Mouse (Mus musculus) right cerebral cortex, adult 2 months (tissue): ENCODE measurements at regions not wholly inside any gene's neighbourhood (a gene's known extent, or its start where the extent isn't known, plus 50 kb on each side); places are given as distances from the start of the nearest gene placed in this dataset.
A peak's percentile ranks its signal among the peaks of the same experiment; 100 is the strongest.

Source experiments
- DNase-seq, 2 experiments: peaks; one replicate each; pipeline ENCODE4 v3.0.0; 2021 to 2022; ENCODE audit warnings: low spot score in 2 of 2

DNA sequence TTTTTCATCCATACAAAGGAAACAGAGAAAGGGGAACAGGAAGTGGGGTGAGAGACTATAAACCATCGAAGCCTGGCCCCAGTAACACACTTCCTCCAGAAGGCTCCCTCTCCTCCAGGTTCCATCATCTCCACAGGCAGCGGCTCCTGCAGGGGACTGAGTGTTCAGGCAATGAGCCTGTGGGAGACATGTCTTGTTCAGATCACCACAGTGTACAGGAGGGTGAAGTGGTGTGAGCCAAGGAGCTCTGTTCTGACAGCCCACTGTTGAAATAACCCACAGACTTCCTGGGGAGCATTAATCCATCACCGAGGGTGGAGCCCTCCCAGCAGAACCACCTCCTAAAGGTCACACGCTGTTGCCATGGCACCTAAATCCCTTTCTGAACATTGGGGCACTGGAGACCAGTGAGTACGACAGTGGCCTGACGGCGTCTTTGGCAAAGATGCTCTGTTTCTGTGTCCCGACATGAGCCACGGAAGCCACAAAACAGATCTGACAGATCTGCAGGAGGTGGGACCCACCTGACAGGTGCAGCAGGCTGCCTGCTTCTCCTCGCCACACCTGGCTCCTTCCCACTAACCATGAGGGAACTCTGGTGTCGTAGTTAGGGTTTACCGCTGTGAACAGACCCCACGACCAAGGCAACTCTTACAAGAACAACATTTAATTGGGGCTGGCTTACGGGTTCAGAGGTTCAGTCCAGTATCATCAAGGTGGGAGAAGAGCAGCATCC lies 60.9 kb downstream of the Psmg1 start:
- DNase-seq = no peak

DNA sequence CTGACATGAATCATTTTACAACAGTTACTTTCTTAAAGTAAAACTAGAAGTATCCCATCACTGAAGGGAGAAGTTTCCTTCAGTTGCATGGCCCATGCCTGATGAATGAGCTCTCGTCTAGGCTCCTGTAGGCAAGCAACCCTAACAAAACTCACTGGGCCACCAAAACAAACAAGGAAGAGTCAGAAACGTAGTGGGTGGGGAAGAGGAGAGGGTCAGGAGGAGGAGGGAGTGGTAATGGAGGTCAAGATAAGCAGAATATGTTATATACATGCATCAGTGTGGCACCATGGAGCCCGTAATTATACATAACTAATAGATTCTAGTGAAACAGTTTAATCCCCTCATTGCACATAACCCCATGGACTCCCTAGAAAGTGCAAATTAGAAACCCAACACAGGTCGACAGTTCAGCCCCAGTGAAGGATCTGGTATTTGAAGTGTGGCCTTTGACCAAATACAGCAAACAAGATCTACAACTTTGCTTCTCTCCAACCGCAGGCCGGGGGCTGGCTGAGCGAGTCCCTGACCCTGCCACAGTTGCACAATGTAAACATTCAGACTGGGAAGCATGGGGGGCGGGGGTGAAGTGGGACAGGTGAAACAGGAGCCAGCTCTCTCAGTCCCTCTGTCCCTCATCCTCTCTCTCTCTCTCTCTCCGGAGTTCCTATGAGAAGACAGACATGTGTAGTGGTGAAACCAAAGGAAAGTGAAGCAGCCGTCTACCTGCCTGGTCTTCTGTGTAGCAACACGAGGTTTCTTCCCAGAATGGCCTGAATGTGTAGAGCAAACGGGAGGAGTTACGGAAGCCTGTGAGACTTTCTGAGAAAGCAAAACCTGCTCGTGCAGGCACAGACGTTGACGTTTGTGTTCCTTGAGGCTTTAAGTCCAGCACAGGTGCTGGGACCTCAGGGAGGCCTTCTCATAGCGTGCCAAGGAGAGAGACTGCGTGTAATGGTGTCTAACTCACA lies 62.2 kb downstream of the Psmg1 start:
- DNase-seq = no peak

DNA sequence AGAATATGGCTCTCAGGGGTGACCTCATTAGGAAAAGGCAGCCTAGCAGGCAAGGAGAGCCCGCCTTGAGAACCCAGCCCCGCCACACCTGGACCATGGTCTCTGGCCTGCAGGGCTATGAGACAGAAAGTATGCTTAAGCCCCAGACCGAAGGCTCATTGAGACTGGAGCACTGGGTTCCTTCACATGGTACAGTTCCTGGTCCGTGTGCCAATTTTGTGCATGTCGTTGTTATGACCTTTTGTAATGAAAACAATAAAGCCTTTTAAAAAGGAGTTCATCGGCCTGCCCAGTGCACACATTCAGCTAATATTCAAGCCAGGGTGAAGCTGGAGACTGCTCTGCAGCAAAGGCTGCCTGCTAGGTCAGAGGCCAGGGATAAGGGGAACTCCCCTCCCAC lies 64.2 kb downstream of the Psmg1 start:
- no peak for DNase-seq

- DNase-seq = no peak
Observed at GRCm38 (mm10) chr16:95924716-95925115, 66.0 kb downstream of the Psmg1 start.

- DNase-seq = no peak
Observed at GRCm38 (mm10) chr16:95923991-95924390, 66.8 kb downstream of the Psmg1 start.

DNA sequence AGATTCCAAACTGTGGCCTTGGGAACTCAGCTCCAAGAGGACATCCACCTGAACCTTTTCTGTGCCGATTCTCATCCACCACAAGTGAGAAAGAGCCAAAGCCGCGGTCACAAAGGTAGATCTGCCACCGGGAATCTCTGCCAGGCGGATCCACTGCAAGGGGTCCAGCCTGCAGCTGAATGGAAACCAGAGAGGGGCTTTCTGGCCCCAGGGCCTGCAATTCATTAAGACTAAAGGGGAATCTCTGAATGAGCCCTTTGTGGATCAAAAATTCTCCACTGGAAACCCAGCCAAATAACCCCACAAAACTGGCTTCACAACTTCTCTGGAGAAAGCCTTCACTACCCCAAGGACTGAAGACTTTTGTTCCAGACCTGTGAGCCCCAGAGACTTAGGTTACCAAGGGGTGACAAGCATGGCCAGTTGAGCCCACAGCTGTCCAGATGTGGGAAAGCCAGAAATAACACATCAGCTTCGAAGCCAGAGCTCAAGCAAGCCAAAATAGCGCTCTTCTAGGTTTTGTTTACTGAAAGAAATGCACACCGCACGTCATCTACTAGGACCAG lies 68.3 kb downstream of the Psmg1 start:
- no peak for DNase-seq

GRCm38 (mm10) chr16:95921169-95921568 lies 69.6 kb downstream of the Psmg1 start:
- no peak for DNase-seq

- DNase-seq = peak; percentile 55 to 59
Observed at GRCm38 (mm10) chr16:95918651-95919425, 71.9 kb downstream of the Psmg1 start.

DNA sequence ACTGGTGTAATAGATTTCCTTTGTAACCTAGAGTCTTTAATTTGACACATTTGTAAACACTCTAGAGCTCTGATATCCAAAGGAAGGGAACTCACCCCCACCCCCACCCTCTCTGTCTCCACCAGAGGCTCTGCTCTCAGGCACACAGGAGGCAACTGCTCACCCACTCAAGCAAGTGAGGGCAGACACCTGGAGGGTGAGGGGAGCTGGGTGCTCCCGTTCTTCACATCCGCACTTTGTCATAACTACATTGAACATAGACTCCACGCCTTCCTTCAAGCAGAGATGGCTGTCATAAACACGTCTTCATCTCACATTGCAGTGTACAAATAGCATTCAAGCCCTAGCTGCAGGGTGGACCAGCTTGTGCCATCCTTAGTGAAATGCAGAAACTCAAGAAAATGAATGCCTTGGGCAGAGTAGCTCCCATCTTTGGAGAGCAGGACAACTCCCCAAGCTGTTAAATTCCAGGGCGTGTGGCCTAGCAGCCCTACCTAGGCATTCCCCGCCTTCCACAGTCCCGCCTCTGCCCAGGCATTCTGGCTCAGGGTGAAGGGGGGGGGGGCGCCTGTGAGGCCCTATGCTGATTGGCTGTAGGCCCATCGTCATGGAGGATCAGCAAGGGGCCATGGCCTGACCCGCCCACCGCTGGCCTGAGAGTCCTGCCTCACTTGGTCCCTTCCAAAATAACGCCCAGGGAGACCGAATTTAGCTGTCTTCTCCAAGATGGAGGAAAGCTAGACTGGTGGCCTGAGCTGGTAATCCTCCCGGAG lies 72.9 kb downstream of the Psmg1 start:
- no peak for DNase-seq

- DNase-seq = peak; percentile 13 to 20
Observed at GRCm38 (mm10) chr16:95913879-95914278, 76.9 kb downstream of the Psmg1 start.

DNA sequence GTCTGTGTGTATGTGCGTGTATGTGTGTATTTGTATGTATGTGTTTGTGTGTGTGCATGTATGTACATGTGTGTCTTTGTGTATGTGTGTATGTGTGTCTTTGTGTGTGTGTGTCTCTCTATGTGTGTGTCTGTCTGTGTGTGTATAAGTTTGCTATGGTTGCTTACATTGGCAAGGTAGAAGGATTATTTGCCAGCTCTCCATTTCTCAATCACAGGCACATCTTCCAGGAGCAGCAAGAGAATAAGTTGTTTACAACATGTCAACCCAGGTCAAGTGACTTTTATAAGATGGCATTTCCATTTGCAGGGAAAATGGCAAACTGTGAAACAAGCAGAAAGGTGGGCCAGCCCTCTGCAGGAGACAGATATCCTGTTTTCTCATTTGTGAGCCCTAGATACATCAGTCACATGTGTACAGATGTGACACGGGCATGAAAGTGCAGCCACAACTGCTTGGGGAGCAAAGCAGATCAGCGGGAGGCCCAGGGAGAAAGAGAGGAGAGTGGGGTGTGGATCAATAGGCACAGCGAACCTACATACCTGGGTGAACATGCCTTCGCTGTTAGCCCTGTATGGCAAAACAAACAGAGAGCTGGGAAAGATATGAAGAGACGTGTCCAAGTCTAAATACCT lies 86.1 kb downstream of the Psmg1 start:
- DNase-seq = no peak

GRCm38 (mm10) chr16:95903383-95903913 lies 87.3 kb downstream of the Psmg1 start:
- DNase-seq = no peak

DNA sequence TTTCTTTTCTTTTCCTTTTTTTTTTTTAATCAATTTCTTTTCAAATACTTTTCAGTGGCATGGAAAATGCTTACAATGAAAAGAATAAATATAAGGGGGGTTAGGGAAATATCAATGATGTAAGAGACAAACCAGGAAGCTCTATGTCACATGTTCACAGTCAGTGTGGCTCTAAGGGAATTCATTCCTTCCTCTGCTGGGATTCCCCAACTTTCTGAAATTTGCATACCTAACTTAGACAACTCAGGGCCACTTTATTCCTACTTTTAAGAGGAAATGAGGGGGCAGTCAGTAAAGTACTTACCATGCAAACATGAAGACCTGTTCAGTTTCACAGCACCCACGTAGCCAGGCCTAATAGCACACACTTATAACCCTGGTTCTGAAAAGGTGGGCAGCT lies 88.6 kb downstream of the Psmg1 start:
- DNase-seq = no peak

- DNase-seq = no peak
Observed at GRCm38 (mm10) chr16:95901388-95901787, 89.4 kb downstream of the Psmg1 start.

DNA sequence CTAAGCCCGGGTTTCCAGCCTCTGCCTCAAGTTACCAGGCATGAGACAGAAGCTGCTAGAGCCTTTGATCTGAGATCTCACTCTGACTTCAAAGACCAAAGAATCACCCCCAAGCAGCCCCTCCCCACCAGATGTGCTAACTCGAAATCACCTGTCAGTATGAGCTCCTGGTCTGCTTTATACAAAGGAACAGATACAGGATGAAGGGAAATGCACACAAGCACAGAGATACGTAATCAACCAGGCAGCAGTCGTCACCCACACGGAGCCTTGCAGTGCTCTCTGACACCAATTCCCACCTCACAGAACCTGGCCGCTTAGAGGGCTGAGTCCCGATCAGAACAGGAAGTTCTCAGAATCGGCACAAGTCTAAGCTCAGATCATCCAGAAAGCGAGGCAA lies 90.6 kb downstream of the Psmg1 start:
- no peak for DNase-seq

GRCm38 (mm10) chr16:95899672-95900071 lies 91.1 kb downstream of the Psmg1 start:
- no peak for DNase-seq

- no peak for DNase-seq
Observed at GRCm38 (mm10) chr16:95897843-95898242, 92.9 kb downstream of the Psmg1 start.

- no peak for DNase-seq
Observed at GRCm38 (mm10) chr16:95896126-95896525, 94.6 kb downstream of the Psmg1 start.

GRCm38 (mm10) chr16:95893534-95894290 lies 97.0 kb downstream of the Psmg1 start:
- DNase-seq = no peak
